ENCODE assay signal across 13 mouse cellular contexts in the genomic region with DNA sequence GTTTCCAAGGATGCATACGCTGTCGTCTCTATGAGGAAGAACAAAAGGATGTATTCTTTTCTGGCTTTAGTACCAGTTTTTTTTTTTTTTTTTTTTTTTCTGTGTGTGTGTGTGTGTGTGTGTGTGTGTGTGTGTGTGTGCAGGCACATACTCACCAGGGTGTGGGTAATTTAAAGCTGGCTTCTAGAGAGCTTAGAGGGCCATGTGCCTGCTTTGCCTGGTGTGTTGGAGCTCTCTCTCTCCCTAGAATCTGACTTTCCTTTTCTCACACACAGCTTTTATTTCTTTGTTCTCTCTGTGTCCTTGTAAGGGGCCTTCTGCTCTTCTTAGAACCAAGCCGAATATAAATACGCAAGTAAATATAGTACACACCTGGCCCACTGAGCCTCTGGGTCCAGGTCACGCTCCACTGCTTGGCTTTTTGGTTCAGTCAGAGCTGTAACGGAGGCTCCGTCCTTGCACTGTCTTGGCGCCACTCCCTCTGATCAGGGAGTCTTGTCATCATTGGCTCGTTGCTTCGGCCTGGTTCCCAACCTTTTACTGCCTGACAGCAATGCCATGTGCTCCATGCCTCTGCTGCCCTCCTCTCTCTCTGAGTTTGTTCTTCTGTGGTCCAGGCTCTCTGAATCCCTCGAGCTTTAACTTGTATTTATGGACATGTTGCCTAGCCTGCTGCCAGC.
DNase-seq lines count a peak whose midpoint lies in the region; ATAC-seq and TF ChIP-seq lines count a peak whose summit lies in the region.
"Had no signal": no experiment of that assay in that cellular context is flagged by ENCODE, and none has a peak within 500 bp of the region (broad histone marks: within the 10 kb centered on the region; RNA-seq: fewer than 3 reads in every experiment).

No protein-coding gene starts in this region.

- no peaks in the 10 kb centered on the region for H3K27me3 ChIP-seq in heart, embryonic 10.5 days (ENCODE audit: insufficient read depth, poor library complexity, severe bottlenecking)
- H3K27me3 ChIP-seq in intestine, embryonic 16.5 days (replicated peaks; ENCODE audit: control insufficient read depth, insufficient read depth, low read length): no peaks in the 10 kb centered on the region
- no peaks in the 10 kb centered on the region for H3K27me3 ChIP-seq in lung, postnatal 0 days (replicated peaks; ENCODE audit: insufficient read depth, low read length)
- H3K27me3 ChIP-seq: limb, embryonic 13.5 days; neural tube, embryonic 15.5 days; stomach, embryonic 15.5 days had no signal

- no peaks in the 10 kb centered on the region for H3K36me3 ChIP-seq in heart, embryonic 10.5 days
- H3K36me3 ChIP-seq in intestine, embryonic 16.5 days (ENCODE audit: control insufficient read depth, insufficient read depth, low read length): no peaks in the 10 kb centered on the region
- H3K36me3 ChIP-seq in lung, postnatal 0 days (ENCODE audit: insufficient read depth, low read length): no peaks in the 10 kb centered on the region
- H3K36me3 ChIP-seq: limb, embryonic 13.5 days; neural tube, embryonic 15.5 days; stomach, embryonic 15.5 days had no signal

- no peak for TF ChIP-seq EP300 in lung, postnatal 0 days (IDR thresholded peaks at IDR 0.05)

- no peaks in the 10 kb centered on the region; the same call in 1 of the 2 replicates for H3K4me1 ChIP-seq in heart, embryonic 10.5 days
- no peaks in the 10 kb centered on the region for H3K4me1 ChIP-seq in intestine, embryonic 16.5 days (ENCODE audit: control insufficient read depth, insufficient read depth, low read length)
- H3K4me1 ChIP-seq in lung, postnatal 0 days (ENCODE audit: insufficient read depth, low read depth, low read length): no peaks in the 10 kb centered on the region
- H3K4me1 ChIP-seq: limb, embryonic 13.5 days; stomach, embryonic 15.5 days had no signal

- no peaks in the 10 kb centered on the region for H3K9me3 ChIP-seq in heart, embryonic 10.5 days
- H3K9me3 ChIP-seq in intestine, embryonic 16.5 days (ENCODE audit: control insufficient read depth, low read length): no peaks in the 10 kb centered on the region
- H3K9me3 ChIP-seq in lung, postnatal 0 days (ENCODE audit: low read length): no peaks in the 10 kb centered on the region
- H3K9me3 ChIP-seq: limb, embryonic 13.5 days; neural tube, embryonic 15.5 days; stomach, embryonic 15.5 days had no signal

- peak; percentile 60 for DNase-seq in heart, embryonic 10.5 days (ENCODE audit: low spot score)
- no peak for DNase-seq in heart, adult 9 months (ENCODE audit: low spot score in 2 of 2)
- DNase-seq in adrenal gland, postnatal 10 days: peak; percentile 47
- DNase-seq in cerebellum, postnatal 14 days: peak; percentile 90 to 92
- DNase-seq in kidney, postnatal 4 days: peak; percentile 18 to 29
- no peak for DNase-seq in spleen, adult 12 weeks (ENCODE audit: low spot score)
- no peak for DNase-seq in lung, postnatal 0 days (ENCODE audit: low spot score)
- DNase-seq: lung, postnatal 4 days had no signal

- TF ChIP-seq CTCF in lung, postnatal 0 days (IDR thresholded peaks at IDR 0.05): no peak

- no peak for ATAC-seq in intestine, embryonic 16.5 days
- no peak for ATAC-seq in lung, postnatal 0 days
- ATAC-seq: inflammation-experienced regulatory T-cells, adult 6 months had no signal

- no peak overlapping the region for H3K4me2 ChIP-seq in intestine, embryonic 16.5 days (ENCODE audit: low read depth, low read length)
- no peak overlapping the region for H3K4me2 ChIP-seq in lung, postnatal 0 days (replicated peaks; ENCODE audit: low read depth, low read length)
- H3K4me2 ChIP-seq: limb, embryonic 13.5 days; neural tube, embryonic 15.5 days; stomach, embryonic 15.5 days had no signal

- H3K27ac ChIP-seq in heart, embryonic 10.5 days: no peak overlapping the region
- H3K27ac ChIP-seq in intestine, embryonic 16.5 days (ENCODE audit: low read length): no peak overlapping the region
- no peak overlapping the region for H3K27ac ChIP-seq in lung, postnatal 0 days (ENCODE audit: low read length)
- H3K27ac ChIP-seq: limb, embryonic 13.5 days; neural tube, embryonic 15.5 days; stomach, embryonic 15.5 days had no signal

- H3K4me3 ChIP-seq in heart, embryonic 10.5 days: no peak overlapping the region
- no peak overlapping the region for H3K4me3 ChIP-seq in intestine, embryonic 16.5 days (ENCODE audit: low read length)
- no peak overlapping the region for H3K4me3 ChIP-seq in lung, postnatal 0 days (ENCODE audit: low read depth, low read length)
- H3K4me3 ChIP-seq: limb, embryonic 13.5 days; neural tube, embryonic 15.5 days; stomach, embryonic 15.5 days had no signal

- 80% methylated on average over 11 of the region's 11 CpGs for WGBS in heart, embryonic 10.5 days
- WGBS in intestine, embryonic 16.5 days: 77% methylated on average over 11 of the region's 11 CpGs
- WGBS in lung, postnatal 0 days: 78% methylated on average over 11 of the region's 11 CpGs

- no peak overlapping the region for H3K9ac ChIP-seq in intestine, embryonic 16.5 days (ENCODE audit: low read depth, low read length)
- no peak overlapping the region for H3K9ac ChIP-seq in lung, postnatal 0 days (replicated peaks; ENCODE audit: low read depth)
- H3K9ac ChIP-seq: limb, embryonic 13.5 days; neural tube, embryonic 15.5 days; stomach, embryonic 15.5 days had no signal

Comparison
In these comparisons a context has a peak if more than half of its experiments do, and no peak if none do; other contexts are left out.
1. DNase-seq: peak in heart, embryonic 10.5 days (single experiment), adrenal gland, postnatal 10 days (single experiment), cerebellum, postnatal 14 days (2 of 2) and kidney, postnatal 4 days (2 of 2); none in heart, adult 9 months (0 of 2), spleen, adult 12 weeks (single experiment) and lung, postnatal 0 days (single experiment).